Mouse (Mus musculus) Patski (cell line): ENCODE measurements around the gene Usp1. TPM values are rescaled to one million over a fixed set of nuclear protein-coding genes. Genes with fewer than 3 reads are reported as not detected.

Source experiments
- ATAC-seq: fragments of 100-300 bp; one replicate; pipeline ENCODE4 v1.8.0; 2021
- CTCF ChIA-PET: fragments of 350-600 bp; sonication (Branson Sonifier 250); formaldehyde crosslinking; loops from one replicate; lab custom pipeline; 2022; ENCODE audit warnings: inconsistent platforms; lab: Charles Lee
- POLR2A ChIA-PET: fragments of 350-600 bp; sonication (Branson Sonifier 250); formaldehyde crosslinking; loops from one replicate; lab custom pipeline; 2022; ENCODE audit warnings: antibody characterized with exemption, inconsistent platforms; lab: Charles Lee
- DNase-seq: peaks from one replicate; pipeline ENCODE4 v3.0.0-alpha.2; 2011; ENCODE audit warnings: low read depth, low spot score
- H3K27me3 ChIP-seq: fragments of 371-371 bp; one replicate; pipeline ENCODE4 v1.5.1; 2021
- CTCF ChIP-seq: fragments of 100-300 bp; IDR thresholded peaks from one replicate; pipeline ENCODE4 v1.5.1; 2021
- in situ Hi-C: fragments of 300-500 bp; cut with MboI; formaldehyde crosslinking; loops from 3 replicates; pipeline ENCODE4 v1.11.1; 2018; ENCODE audit warnings: low pct_unique_long_range_greater_than_20kb, mixed read lengths
- polyA plus RNA-seq: library from polyadenylated mRNA; unstranded; gene quantifications from one replicate; pipeline ENCODE4 v1.2.3, GENCODE M21; 2021

Usp1 gene
- polyA plus RNA-seq: 22.9 TPM

- ChIA-PET CTCF (no interaction called here), POLR2A (interaction anchor here (0.6 kb wide), 1 partner anchor 826 kb away, joined by 3 read pairs; no protein-coding TSS in a partner anchor)
- ATAC-seq: peak; percentile 42
- no peaks in the 10 kb centered on the region for H3K27me3 ChIP-seq
- TF ChIP-seq CTCF: no peak
- DNase-seq: no peak
- in situ Hi-C loops: no loop called here
Measured at GRCm38 (mm10) chr4:98923568-98924070, at the start of gene Usp1. TSS of gene Usp1 (plus strand) at chr4:98923810.

DNA sequence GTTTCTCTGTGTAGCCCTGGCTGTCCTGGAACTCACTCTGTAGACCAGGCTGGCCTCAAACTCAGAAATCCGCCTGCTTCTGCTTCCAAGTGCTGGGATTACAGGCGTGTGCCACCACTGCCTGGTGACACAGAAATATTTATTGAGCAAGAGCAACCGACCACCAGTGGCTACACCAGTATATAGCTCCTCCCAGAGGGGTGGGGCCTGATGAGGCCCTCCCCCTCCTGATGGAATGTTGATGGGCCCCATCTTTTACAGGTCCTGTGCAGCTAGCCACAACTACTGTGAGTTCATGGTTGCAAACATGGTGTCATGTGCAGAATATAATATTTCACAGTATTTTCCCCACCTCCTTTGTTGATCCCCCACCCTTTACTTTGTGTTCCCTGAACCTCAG lies 40.9 kb upstream of the Usp1 start:
- in situ Hi-C loops: no loop called here

DNA sequence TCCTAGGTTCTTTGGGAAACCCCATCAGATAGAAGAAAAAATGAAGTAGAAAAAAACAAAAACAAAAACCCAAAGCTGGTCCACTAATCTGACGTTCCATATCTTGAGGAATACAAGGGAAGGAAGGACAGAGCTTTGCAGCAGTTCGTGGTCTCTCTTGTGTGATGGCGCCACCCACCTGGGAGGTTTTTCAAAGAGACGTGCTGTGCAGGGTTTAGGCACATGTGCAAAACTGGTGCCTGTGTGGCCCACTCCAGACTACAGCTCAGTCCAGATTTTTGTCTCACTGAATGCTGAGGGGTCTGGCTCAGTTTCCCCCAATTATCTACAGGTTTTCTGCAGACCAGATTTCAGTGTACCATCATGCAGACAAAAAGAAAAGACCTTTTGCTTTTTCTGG lies 37.2 kb upstream of the Usp1 start:
- ChIA-PET CTCF (interaction anchor here (0.7 to 3.1 kb wide), 5 partner anchors 67 to 174 kb away, joined by 3 to 33 read pairs (median 3); no protein-coding TSS in a partner anchor), POLR2A (no interaction called here)
- no peak for ATAC-seq
- TF ChIP-seq CTCF: no peak
- DNase-seq: no peak
- in situ Hi-C loops: loop anchor here (5.0 kb wide), 1 partner anchor 144 kb away; no protein-coding TSS in a partner anchor
- no peaks in the 10 kb centered on the region for H3K27me3 ChIP-seq

More for the DNA sequence above, 40.9 kb upstream of the Usp1 start:
- ChIA-PET POLR2A (no interaction called here), CTCF (interaction anchor here (2.0 kb wide), 1 partner anchor 143 kb away, joined by 10 read pairs; no protein-coding TSS in a partner anchor)
- DNase-seq (no peak), ATAC-seq (no peak)
- no peak for TF ChIP-seq CTCF
- H3K27me3 ChIP-seq: no peaks in the 10 kb centered on the region

DNA sequence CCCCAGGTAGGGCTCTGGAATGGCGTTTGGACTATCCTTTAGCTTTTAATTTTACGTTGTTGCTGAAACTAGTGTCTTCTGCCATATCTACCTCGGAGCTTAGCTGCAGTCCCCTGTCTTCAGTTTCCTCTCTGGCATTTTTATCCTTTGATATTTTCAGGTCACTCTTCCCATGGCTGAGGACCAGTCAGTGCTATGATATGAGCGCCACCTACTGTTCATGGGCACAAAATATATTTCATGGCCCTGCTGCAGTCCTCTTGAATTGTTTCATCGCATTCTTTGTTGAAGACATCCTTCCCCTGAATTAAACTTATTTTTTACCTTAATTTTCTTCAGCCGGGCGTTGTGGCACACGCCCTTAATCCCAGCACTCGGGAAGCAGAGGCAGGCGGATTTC lies 36.5 kb upstream of the Usp1 start:
- in situ Hi-C loops: loop anchor here (5.0 kb wide), 1 partner anchor 145 kb away; no protein-coding TSS in a partner anchor
- CTCF ChIA-PET: interaction anchor here (0.7 to 3.1 kb wide), 4 partner anchors 68 to 175 kb away, joined by 3 to 33 read pairs (median 5); no protein-coding TSS in a partner anchor
- POLR2A ChIA-PET: no interaction called here
- no peaks in the 10 kb centered on the region for H3K27me3 ChIP-seq
- ATAC-seq (no peak), DNase-seq (peak; percentile 6)
- peak; percentile 83 for TF ChIP-seq CTCF

DNA sequence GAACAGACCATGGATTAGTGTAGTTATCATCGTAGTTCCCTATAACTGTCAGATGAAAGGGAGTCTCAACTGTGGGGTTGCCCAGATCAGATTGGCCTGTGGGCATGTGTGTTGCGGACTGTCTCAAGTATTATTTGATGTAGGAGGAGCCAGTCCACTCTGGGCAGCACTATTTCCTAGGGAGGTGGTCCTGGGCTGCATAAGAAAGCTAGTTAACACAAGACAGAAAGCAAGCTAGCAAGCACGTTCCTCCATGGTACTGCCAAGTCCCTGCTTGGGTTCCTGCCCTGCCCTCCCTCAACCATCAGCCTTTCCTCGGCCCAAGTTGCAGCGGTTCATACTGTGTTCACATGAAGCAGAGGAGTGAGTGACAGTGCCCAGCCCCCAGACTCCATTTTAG lies 13.4 kb upstream of the Usp1 start:
- ATAC-seq (no peak), DNase-seq (no peak)
- in situ Hi-C loops: no loop called here
- TF ChIP-seq CTCF: no peak
- ChIA-PET POLR2A (no interaction called here), CTCF (no interaction called here)
- H3K27me3 ChIP-seq: no peaks in the 10 kb centered on the region

GRCm38 (mm10) chr4:98917724-98918123 lies 5.9 kb upstream of the Usp1 start:
- no peak for DNase-seq
- CTCF ChIA-PET: no interaction called here
- ATAC-seq: no peak
- TF ChIP-seq CTCF: no peak
- in situ Hi-C loops: no loop called here
- POLR2A ChIA-PET: no interaction called here
- no peaks in the 10 kb centered on the region for H3K27me3 ChIP-seq

DNA sequence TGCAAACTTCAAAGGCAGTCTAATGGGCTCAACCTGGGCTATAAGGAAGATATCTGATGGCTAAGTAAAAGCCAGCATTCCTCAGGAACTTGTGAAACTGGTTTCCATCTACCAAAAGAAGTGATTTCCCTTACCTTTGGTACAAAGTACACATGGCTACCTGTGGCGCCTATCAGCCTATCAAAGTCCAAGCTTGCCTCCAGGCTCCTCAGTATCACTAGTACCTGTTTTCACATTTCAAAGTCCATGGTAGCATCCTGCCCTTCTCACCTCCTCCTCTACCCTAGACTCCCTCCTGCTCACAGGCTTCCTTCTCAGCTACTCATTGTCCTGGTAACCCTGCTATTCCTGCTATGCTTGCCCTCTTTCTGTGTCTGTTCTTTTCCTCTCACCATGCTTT lies 5.4 kb upstream of the Usp1 start:
- CTCF ChIA-PET: no interaction called here
- in situ Hi-C loops: no loop called here
- ATAC-seq (no peak), DNase-seq (no peak)
- no peaks in the 10 kb centered on the region for H3K27me3 ChIP-seq
- TF ChIP-seq CTCF: no peak
- POLR2A ChIA-PET: interaction anchor here (0.6 kb wide), 1 partner anchor 1862 kb away, joined by 7 read pairs; no protein-coding TSS in a partner anchor

GRCm38 (mm10) chr4:98920896-98921295 lies 2.7 kb upstream of the Usp1 start:
- no peaks in the 10 kb centered on the region for H3K27me3 ChIP-seq
- CTCF ChIA-PET: no interaction called here
- POLR2A ChIA-PET: no interaction called here
- DNase-seq (no peak), ATAC-seq (no peak)
- in situ Hi-C loops: no loop called here
- TF ChIP-seq CTCF: no peak

DNA sequence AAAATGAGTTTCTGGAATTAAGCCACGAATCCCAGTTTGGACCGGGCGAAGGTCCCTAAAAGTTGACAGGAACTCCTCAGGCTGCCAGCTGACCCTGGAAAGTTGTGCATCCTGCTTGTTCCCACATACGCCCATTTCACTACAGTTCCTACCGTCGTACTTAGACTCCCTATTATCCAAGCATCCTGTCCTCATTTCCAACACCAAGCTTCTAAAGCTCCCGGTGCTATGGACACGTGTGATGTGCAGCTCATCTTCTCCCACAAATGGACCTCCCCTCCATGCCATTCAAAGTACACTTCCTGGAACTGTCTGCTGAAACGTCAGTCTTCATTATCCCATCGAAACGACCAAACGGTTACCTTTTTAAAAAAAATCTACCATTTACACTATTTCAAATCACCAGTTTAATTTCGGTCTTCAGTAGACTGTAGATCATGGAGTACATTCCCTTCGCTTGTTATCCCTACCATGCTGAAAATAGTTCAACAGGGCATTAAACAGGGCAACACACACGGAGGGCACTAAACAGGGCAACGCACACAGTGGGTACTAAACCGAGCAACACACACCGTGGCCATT lies 1.5 kb upstream of the Usp1 start:
- ChIA-PET POLR2A (interaction anchor here (0.7 kb wide), 1 partner anchor 467 kb away, joined by 5 read pairs; no protein-coding TSS in a partner anchor), CTCF (interaction anchor here (1.3 kb wide), 1 partner anchor 183 kb away, joined by 4 read pairs; no protein-coding TSS in a partner anchor)
- no peak for ATAC-seq
- no peaks in the 10 kb centered on the region for H3K27me3 ChIP-seq
- in situ Hi-C loops: no loop called here
- no peak for TF ChIP-seq CTCF
- DNase-seq: no peak

- ChIA-PET POLR2A (interaction anchor here (0.6 to 0.7 kb wide), 2 partner anchors 468 to 826 kb away, joined by 3 to 5 read pairs; no protein-coding TSS in a partner anchor), CTCF (interaction anchor here (1.3 kb wide), 1 partner anchor 183 kb away, joined by 4 read pairs; no protein-coding TSS in a partner anchor)
- in situ Hi-C loops: no loop called here
- no peak for TF ChIP-seq CTCF
- peak; percentile 97 for ATAC-seq
- peak; percentile 98 for DNase-seq
- H3K27me3 ChIP-seq: no peaks in the 10 kb centered on the region
Measured at GRCm38 (mm10) chr4:98922643-98923567, 705 bp upstream of the Usp1 start.
